Mouse (Mus musculus): ENCODE results near the gene Bicra. TPM values are rescaled to one million over a fixed set of nuclear protein-coding genes. Genes with fewer than 3 reads are reported as not detected.
A peak's percentile ranks its signal among the peaks of the same experiment; 100 is the strongest.

Bicra gene
- polyA plus RNA-seq, 1 experiment: 6.6 TPM

GRCm38 (mm10) chr7:16046101-16046480 lies 1.6 kb downstream of the Bicra start:
- Histone ChIP-seq H3ac (ENCODE audit: control insufficient read depth, insufficient read length) (peak overlapping the region; percentile 16), H3K4me3 (peak overlapping the region; percentile 73), H3K27me3 (ENCODE audit: control insufficient read depth, insufficient read depth, insufficient read length) (no peaks in the 10 kb centered on the region), H3K36me3 (ENCODE audit: control insufficient read depth, insufficient read depth) (no peaks in the 10 kb centered on the region), H3K4me2 (ENCODE audit: low read depth) (peak overlapping the region; percentile 86), H3K79me2 (ENCODE audit: control insufficient read depth, insufficient read depth) (peaks cover 63% of the 10 kb centered on the region)
- TF ChIP-seq USF1 (IDR thresholded peaks at IDR 0.05; ENCODE audit: low read depth) (no peak), MAX (IDR thresholded peaks at IDR 0.05; ENCODE audit: low read depth) (no peak), SRF (IDR thresholded peaks at IDR 0.05; ENCODE audit: control insufficient read depth, insufficient read length, low read depth) (no peak), POLR2A (IDR thresholded peaks at IDR 0.05; ENCODE audit: insufficient read length, low read depth) (no peak), E2F4 (IDR thresholded peaks at IDR 0.05; ENCODE audit: insufficient read depth) (no peak), TCF3 (IDR thresholded peaks at IDR 0.05; ENCODE audit: insufficient read length, low read depth) (no peak), TCF12 (IDR thresholded peaks at IDR 0.05; ENCODE audit: insufficient read depth, poor library complexity, severe bottlenecking) (no peak), POLR2AphosphoS2 (IDR thresholded peaks at IDR 0.05; ENCODE audit: insufficient read length, low read depth) (no peak), CEBPB (IDR thresholded peaks at IDR 0.05; ENCODE audit: insufficient read depth, poor library complexity, severe bottlenecking) (no peak), MYOG (IDR thresholded peaks at IDR 0.05; ENCODE audit: control insufficient read depth in 1 of 3, insufficient read depth in 1 of 3, insufficient read length in 2 of 3, low read depth in 2 of 3) (no peak), REST (IDR thresholded peaks at IDR 0.05; ENCODE audit: insufficient read depth, insufficient read length) (no peak), MYOD1 (IDR thresholded peaks at IDR 0.05; ENCODE audit: control insufficient read depth in 1 of 3, insufficient read length in 2 of 3, low read depth in 2 of 3) (no peak)

GRCm38 (mm10) chr7:16045538-16045937 lies 2.2 kb downstream of the Bicra start:
- Histone ChIP-seq H3K4me3 (peak overlapping the region; percentile 73), H3K27me3 (ENCODE audit: control insufficient read depth, insufficient read depth, insufficient read length) (no peaks in the 10 kb centered on the region), H3K4me2 (ENCODE audit: low read depth) (peak overlapping the region; percentile 86), H3ac (ENCODE audit: control insufficient read depth, insufficient read length) (no peak overlapping the region), H3K36me3 (ENCODE audit: control insufficient read depth, insufficient read depth) (no peaks in the 10 kb centered on the region), H3K79me2 (ENCODE audit: control insufficient read depth, insufficient read depth) (peaks cover 69% of the 10 kb centered on the region)
- TF ChIP-seq E2F4 (IDR thresholded peaks at IDR 0.05; ENCODE audit: insufficient read depth) (no peak), MYOG (IDR thresholded peaks at IDR 0.05; ENCODE audit: control insufficient read depth in 1 of 3, insufficient read depth in 1 of 3, insufficient read length in 2 of 3, low read depth in 2 of 3) (no peak), SRF (IDR thresholded peaks at IDR 0.05; ENCODE audit: control insufficient read depth, insufficient read length, low read depth) (no peak), USF1 (IDR thresholded peaks at IDR 0.05; ENCODE audit: low read depth) (no peak)

GRCm38 (mm10) chr7:16044531-16044930 lies 3.2 kb downstream of the Bicra start:
- Histone ChIP-seq H3K36me3 (ENCODE audit: control insufficient read depth, insufficient read depth) (no peaks in the 10 kb centered on the region), H3K79me2 (ENCODE audit: control insufficient read depth, insufficient read depth) (peaks cover 79% of the 10 kb centered on the region), H3K27me3 (ENCODE audit: control insufficient read depth, insufficient read depth, insufficient read length) (no peaks in the 10 kb centered on the region), H3K4me2 (ENCODE audit: low read depth) (no peak overlapping the region), H3K4me3 (no peak overlapping the region), H3ac (ENCODE audit: control insufficient read depth, insufficient read length) (no peak overlapping the region)
- TF ChIP-seq POLR2A (IDR thresholded peaks at IDR 0.05; ENCODE audit: insufficient read length, low read depth): no peak
- TF ChIP-seq USF1 (IDR thresholded peaks at IDR 0.05; ENCODE audit: low read depth): no peak
- no peak for TF ChIP-seq REST (IDR thresholded peaks at IDR 0.05; ENCODE audit: insufficient read depth, insufficient read length)
- TF ChIP-seq SRF (IDR thresholded peaks at IDR 0.05; ENCODE audit: control insufficient read depth, insufficient read length, low read depth): no peak
- TF ChIP-seq TCF12 (IDR thresholded peaks at IDR 0.05; ENCODE audit: insufficient read depth, poor library complexity, severe bottlenecking): no peak
- TF ChIP-seq MAX (IDR thresholded peaks at IDR 0.05; ENCODE audit: low read depth): no peak

GRCm38 (mm10) chr7:16043861-16044435 lies 3.8 kb downstream of the Bicra start:
- Histone ChIP-seq H3K27me3 (ENCODE audit: control insufficient read depth, insufficient read depth, insufficient read length) (no peaks in the 10 kb centered on the region), H3K79me2 (ENCODE audit: control insufficient read depth, insufficient read depth) (peaks cover 85% of the 10 kb centered on the region), H3K4me2 (ENCODE audit: low read depth) (no peak overlapping the region), H3ac (ENCODE audit: control insufficient read depth, insufficient read length) (no peak overlapping the region), H3K36me3 (ENCODE audit: control insufficient read depth, insufficient read depth) (no peaks in the 10 kb centered on the region), H3K4me3 (no peak overlapping the region)
- no peak for TF ChIP-seq POLR2AphosphoS2 (IDR thresholded peaks at IDR 0.05; ENCODE audit: insufficient read length, low read depth)
- no peak for TF ChIP-seq MYOD1 (IDR thresholded peaks at IDR 0.05; ENCODE audit: control insufficient read depth in 1 of 3, insufficient read length in 2 of 3, low read depth in 2 of 3)
- TF ChIP-seq TCF12 (IDR thresholded peaks at IDR 0.05; ENCODE audit: insufficient read depth, poor library complexity, severe bottlenecking): no peak
- no peak for TF ChIP-seq MAX (IDR thresholded peaks at IDR 0.05; ENCODE audit: low read depth)
- no peak for TF ChIP-seq USF1 (IDR thresholded peaks at IDR 0.05; ENCODE audit: low read depth)
- no peak for TF ChIP-seq E2F4 (IDR thresholded peaks at IDR 0.05; ENCODE audit: insufficient read depth)
- no peak for TF ChIP-seq POLR2A (IDR thresholded peaks at IDR 0.05; ENCODE audit: insufficient read length, low read depth)
- TF ChIP-seq SRF (IDR thresholded peaks at IDR 0.05; ENCODE audit: control insufficient read depth, insufficient read length, low read depth): no peak
- TF ChIP-seq CEBPB (IDR thresholded peaks at IDR 0.05; ENCODE audit: insufficient read depth, poor library complexity, severe bottlenecking): no peak
- no peak for TF ChIP-seq MYOG (IDR thresholded peaks at IDR 0.05; ENCODE audit: control insufficient read depth in 1 of 3, insufficient read depth in 1 of 3, insufficient read length in 2 of 3, low read depth in 2 of 3)
- no peak for TF ChIP-seq REST (IDR thresholded peaks at IDR 0.05; ENCODE audit: insufficient read depth, insufficient read length)
- no peak for TF ChIP-seq TCF3 (IDR thresholded peaks at IDR 0.05; ENCODE audit: insufficient read length, low read depth)

Data from myocyte (in vitro differentiated cells).